Mouse (Mus musculus) stomach, embryonic 14.5 days (tissue): Measurements from ENCODE around the gene Chmp5. TPM values are rescaled to one million over a fixed set of nuclear protein-coding genes. Genes with fewer than 3 reads are reported as not detected.
"Not testable (repeated sequence)": the region's sequence is repeated elsewhere in the genome, so short reads cannot be mapped to it uniquely, and the experiment has no call there.

Source experiments
- ATAC-seq: fragments of 200-750 bp; cut with Nextera tagmentation; 2 replicates; pipeline ENCODE4 v1.8.0; 2017; ENCODE audit warnings: low read depth, moderate TSS enrichment; ENCODE audit not compliant: insufficient number of reproducible peaks, insufficient read depth, low FRiP score
- H3K27ac ChIP-seq: fragments of 300-500 bp; sonication (generic); 2 replicates; pipeline ENCODE4 v1.5.1; 2014; ENCODE audit warnings: mild to moderate bottlenecking, low read length, moderate library complexity, mixed read lengths
- H3K27me3 ChIP-seq: fragments of 300-500 bp; sonication (generic); 2 replicates; pipeline ENCODE4 v1.6.1; 2014; ENCODE audit warnings: low read length, control low read depth, mixed read lengths; ENCODE audit not compliant: control insufficient read depth, insufficient read depth
- H3K36me3 ChIP-seq: fragments of 300-500 bp; sonication (generic); 2 replicates; pipeline ENCODE4 v1.6.1; 2014; ENCODE audit warnings: mild to moderate bottlenecking, control low read depth, low read length, moderate library complexity, mixed read lengths; ENCODE audit not compliant: control insufficient read depth, insufficient read depth
- H3K4me1 ChIP-seq: fragments of 300-500 bp; sonication (generic); 2 replicates; pipeline ENCODE4 v1.6.1; 2014; ENCODE audit warnings: low read length, control low read depth, mixed read lengths; ENCODE audit not compliant: control insufficient read depth, insufficient read depth
- H3K4me2 ChIP-seq: fragments of 300-500 bp; sonication (generic); replicated peaks from 2 replicates; pipeline ENCODE4 v1.6.1; 2014; ENCODE audit warnings: low read depth, low read length, control low read depth
- H3K4me3 ChIP-seq: fragments of 300-500 bp; sonication (generic); 2 replicates; pipeline ENCODE4 v1.5.1; 2014; ENCODE audit warnings: low read depth, low read length, control low read depth
- H3K9ac ChIP-seq: fragments of 300-500 bp; sonication (generic); replicated peaks from 2 replicates; pipeline ENCODE4 v1.6.1; 2014; ENCODE audit warnings: low read depth, mild to moderate bottlenecking, control low read depth, low read length, moderate library complexity, mixed read lengths
- H3K9me3 ChIP-seq: fragments of 300-500 bp; sonication (generic); 2 replicates; pipeline ENCODE4 v1.6.1; 2016; ENCODE audit warnings: low read depth, low read length, control low read depth; ENCODE audit not compliant: control insufficient read depth
- WGBS: fragments of 180-500 bp; shearing (Covaris S2); extraction: QIAGEN DNeasy Blood & Tissue Kit; methylation state at CpG from one replicate; pipeline ENCODE4 v1.1.7; 2014; 5-methylcytosine and 5-hydroxymethylcytosine counted together
- polyA plus RNA-seq: library from polyadenylated mRNA; unstranded; fragments of >200 nt; fragmentation: Nextera tagmentation; extraction: Ambion mirVana; gene quantifications from 2 replicates; pipeline ENCODE4 v1.2.1, GENCODE M21; 2014

The Chmp5 gene
- polyA plus RNA-seq, 1 experiment from 2014 or later: 103 TPM

DNA sequence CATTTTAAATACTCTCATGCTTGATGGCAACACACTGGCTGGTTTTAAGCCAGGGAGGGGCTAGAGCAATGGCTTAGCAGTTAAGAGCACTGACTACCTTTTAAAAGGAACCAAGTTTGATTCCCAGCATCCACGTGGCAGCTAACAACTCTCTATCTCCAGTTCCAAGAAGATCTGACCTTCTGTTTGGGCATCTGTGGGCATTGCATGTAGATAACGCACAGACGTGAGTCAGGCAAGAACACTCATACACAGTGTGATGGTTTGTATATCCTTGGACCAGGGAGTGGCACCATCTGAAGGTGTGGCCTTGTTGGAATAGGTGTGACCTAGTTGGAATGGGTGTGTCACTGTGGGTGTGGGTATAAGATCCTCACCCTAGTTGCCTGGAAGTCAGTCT lies 13.8 kb upstream of the Chmp5 start:
- H3K36me3 ChIP-seq: peaks cover 50% of the 10 kb centered on the region
- not testable (repeated sequence) for H3K4me3 ChIP-seq, H3K4me2 ChIP-seq, H3K9ac ChIP-seq, H3K9me3 ChIP-seq, H3K4me1 ChIP-seq, ATAC-seq, H3K27me3 ChIP-seq, H3K27ac ChIP-seq
- WGBS: 93% methylated on average over 3 of the region's 3 CpGs

DNA sequence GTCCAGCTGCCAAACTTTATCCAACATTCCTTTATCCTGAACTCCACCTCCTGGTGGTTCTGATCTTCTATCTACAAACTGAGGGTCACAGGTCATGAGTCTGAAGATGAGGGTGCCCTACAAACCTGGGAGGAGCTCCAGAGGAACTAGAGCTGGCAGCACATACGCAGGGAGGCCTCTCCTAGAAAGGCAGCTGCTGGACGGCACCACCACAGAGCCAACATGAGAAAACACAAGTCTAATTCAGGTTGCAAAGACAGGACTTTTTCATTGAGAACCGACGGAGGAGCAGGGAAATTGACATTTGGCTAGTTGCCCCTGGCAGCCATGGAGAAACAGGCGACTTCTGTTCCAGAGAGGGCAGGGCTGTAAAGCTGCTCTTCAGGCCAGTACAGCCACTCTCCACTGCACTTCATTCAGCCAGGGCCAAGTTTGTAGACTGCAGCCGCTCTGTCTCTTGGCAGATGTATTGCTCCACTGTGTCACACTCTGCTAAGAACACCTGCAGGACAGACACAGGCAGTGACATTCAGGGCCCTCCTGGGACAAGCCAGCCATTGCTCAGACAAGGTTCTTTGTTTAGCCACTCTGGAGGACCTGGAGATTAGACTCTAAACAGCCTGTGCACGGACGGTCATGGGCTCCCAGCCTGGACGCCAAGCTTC lies 11.9 kb upstream of the Chmp5 start:
- Histone ChIP-seq H3K27ac (no peak overlapping the region), H3K4me2 (no peak overlapping the region), H3K27me3 (no peaks in the 10 kb centered on the region), H3K4me3 (no peak overlapping the region), H3K36me3 (peaks cover 67% of the 10 kb centered on the region), H3K4me1 (no peaks in the 10 kb centered on the region), H3K9ac (no peak overlapping the region), H3K9me3 (0 out of 2 replicates have a peak, but pooled peaks cover 5% of the 10 kb centered on the region)
- ATAC-seq: no peak
- WGBS: 90% methylated on average over 9 of the region's 9 CpGs

DNA sequence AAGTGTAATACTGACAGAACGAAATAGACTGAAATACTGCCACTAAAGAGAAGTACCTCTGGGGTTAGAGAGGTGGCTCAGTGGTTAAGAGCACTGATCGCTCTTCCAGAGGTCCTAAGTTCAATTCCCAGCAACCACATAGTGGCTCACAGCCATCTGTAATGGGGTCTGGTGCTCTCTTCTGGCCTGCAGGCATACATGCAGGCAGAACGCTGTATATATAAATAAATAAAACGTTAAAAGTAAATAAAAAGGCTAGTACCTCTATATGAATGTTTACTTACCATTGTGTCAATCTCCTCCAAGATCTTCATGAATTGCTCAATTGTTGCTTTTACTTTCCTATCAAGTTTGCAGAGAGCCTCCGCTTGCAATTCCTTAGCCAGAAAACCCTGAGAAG lies 9.4 kb upstream of the Chmp5 start:
- H3K9me3 ChIP-seq: 0 out of 2 replicates have a peak, but pooled peaks cover 5% of the 10 kb centered on the region
- H3K4me2 ChIP-seq: no peak overlapping the region
- H3K27me3 ChIP-seq: no peaks in the 10 kb centered on the region
- WGBS: 92% methylated on average over 5 of the region's 5 CpGs
- H3K4me1 ChIP-seq: no peaks in the 10 kb centered on the region
- ATAC-seq: no peak
- no peak overlapping the region for H3K9ac ChIP-seq
- H3K27ac ChIP-seq: no peak overlapping the region
- H3K36me3 ChIP-seq: peaks cover 70% of the 10 kb centered on the region
- H3K4me3 ChIP-seq: no peak overlapping the region

DNA sequence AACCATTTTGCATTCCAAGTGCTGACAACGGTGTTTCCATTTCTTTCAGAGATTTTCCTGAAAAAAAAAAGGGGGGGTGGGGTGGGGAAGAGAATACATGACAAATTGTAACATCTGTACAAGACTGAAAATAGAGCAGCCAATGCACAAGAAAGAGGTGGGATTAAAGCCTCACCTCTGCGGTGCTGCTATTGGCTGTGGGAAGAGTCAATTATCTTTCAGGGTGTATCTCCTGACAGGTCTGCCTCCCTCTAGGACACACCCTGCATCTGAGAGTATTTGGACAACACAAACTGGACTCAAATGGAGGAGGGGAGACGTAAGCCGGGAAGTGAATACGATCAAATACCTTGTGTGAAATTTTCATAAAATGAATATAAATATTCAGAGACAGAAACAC lies 4.6 kb upstream of the Chmp5 start:
- Histone ChIP-seq H3K27ac (no peak overlapping the region), H3K4me2 (no peak overlapping the region), H3K4me1 (peaks cover 7% of the 10 kb centered on the region), H3K9ac (no peak overlapping the region), H3K9me3 (0 out of 2 replicates have a peak, but pooled peaks cover 5% of the 10 kb centered on the region), H3K4me3 (no peak overlapping the region), H3K27me3 (no peaks in the 10 kb centered on the region), H3K36me3 (peaks cover 46% of the 10 kb centered on the region)
- ATAC-seq: no peak
- WGBS: 97% methylated on average over 5 of the region's 5 CpGs

DNA sequence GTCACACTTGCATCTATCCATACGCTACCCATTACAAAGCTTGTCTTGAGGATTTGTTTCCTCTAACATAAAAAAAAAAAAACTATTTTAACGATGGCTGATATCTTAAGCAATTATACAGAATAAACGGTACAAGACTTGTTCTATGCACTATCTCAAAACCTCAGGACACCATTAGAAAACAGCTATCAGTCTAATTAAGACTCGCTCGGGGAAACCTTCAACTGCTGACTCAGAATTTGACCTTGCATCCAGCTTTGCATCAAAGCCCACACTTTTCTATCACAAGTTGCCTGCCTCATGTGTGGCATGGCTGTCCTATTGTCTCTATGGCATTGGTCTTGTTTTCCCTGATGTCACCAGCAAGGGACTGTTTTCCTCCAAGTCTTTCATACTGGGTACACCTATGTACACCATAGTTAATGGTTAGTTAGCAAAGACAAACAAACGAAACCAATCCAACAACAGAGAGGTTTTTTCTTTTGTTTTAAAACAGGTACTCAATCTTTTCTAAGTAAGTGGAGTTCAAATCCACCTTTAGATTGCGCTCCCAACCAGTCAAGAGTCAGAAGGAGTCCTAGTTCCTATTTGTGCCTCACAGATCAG lies 1.6 kb upstream of the Chmp5 start:
- H3K4me1 ChIP-seq: peaks cover 14% of the 10 kb centered on the region
- WGBS: 75% methylated on average over 7 of the region's 7 CpGs
- peaks cover 32% of the 10 kb centered on the region for H3K36me3 ChIP-seq
- H3K9ac ChIP-seq: peak overlapping the region; percentile 80; the same call in 1 of the 2 replicates
- no peaks in the 10 kb centered on the region for H3K27me3 ChIP-seq
- H3K4me3 ChIP-seq: peak overlapping the region; percentile 92
- no peak for ATAC-seq
- peak overlapping the region; percentile 84 for H3K4me2 ChIP-seq
- H3K9me3 ChIP-seq: no peaks in the 10 kb centered on the region
- H3K27ac ChIP-seq: no peak overlapping the region

DNA sequence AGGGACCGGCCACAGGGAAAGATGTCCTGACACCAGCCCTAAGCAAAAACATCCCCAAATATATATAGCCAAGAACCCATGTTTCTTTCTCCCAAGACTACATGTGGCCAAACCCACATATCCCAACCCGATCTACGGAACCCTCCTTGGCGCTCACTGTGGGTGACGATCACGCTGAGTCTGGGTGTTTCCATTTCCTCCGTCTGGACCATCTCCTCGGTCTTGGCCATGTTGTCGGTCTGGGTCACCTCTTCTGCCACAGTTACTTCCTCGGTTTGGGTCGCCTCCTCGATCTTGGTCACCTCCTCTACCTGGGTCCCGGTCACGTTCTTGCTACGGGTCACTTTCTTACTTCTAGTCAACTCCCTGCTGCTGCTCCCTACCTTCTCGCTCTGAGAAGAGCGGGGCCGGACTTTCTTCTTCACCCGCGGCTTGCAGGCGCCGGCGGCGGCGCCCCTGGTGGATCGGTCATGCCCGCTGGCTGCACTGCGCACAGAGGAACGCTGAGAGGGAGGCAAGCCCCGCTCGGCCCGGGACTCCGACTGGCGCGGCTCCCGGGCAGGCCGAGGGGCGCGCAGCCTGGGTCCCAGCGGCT lies 545 bp upstream of the Chmp5 start:
- Histone ChIP-seq H3K27ac (peak overlapping the region; percentile 85), H3K4me2 (peak overlapping the region; percentile 84), H3K9ac (peak overlapping the region; percentile 80), H3K4me3 (peak overlapping the region; percentile 92), H3K4me1 (peaks cover 14% of the 10 kb centered on the region), H3K36me3 (peaks cover 29% of the 10 kb centered on the region), H3K9me3 (no peaks in the 10 kb centered on the region), H3K27me3 (no peaks in the 10 kb centered on the region)
- WGBS: under 1% methylated on average over 40 of the region's 40 CpGs
- ATAC-seq: peak; percentile 3; the same call in 1 of the 2 replicates

DNA sequence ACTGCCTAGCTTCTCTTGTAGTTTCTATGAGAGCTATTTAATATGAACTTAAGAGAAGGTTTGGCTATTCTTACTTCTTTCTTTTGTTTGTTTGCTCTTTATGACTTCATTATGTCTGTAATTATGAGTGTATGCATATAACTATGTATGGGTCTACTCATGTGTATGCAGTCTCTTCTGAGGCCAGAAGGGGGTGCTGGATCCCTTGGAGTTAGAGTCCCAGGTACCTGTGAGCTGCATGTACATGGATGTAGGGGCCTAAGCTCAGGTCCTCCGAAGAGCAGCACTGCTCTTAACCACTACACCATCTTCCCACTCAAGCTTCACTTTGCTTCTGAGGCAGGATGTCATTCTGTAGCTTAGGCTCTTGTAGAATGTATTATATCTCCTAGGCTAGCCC lies 5.3 kb downstream of the Chmp5 start:
- no peak overlapping the region for H3K9ac ChIP-seq
- no peak overlapping the region for H3K4me3 ChIP-seq
- peaks cover 7% of the 10 kb centered on the region; the same call in 1 of the 2 replicates for H3K4me1 ChIP-seq
- no peak overlapping the region for H3K4me2 ChIP-seq
- WGBS: 100% methylated on average over 1 of the region's 1 CpGs
- no peak overlapping the region for H3K27ac ChIP-seq
- H3K36me3 ChIP-seq: peaks cover 64% of the 10 kb centered on the region
- no peaks in the 10 kb centered on the region for H3K9me3 ChIP-seq
- H3K27me3 ChIP-seq: no peaks in the 10 kb centered on the region
- ATAC-seq: no peak

DNA sequence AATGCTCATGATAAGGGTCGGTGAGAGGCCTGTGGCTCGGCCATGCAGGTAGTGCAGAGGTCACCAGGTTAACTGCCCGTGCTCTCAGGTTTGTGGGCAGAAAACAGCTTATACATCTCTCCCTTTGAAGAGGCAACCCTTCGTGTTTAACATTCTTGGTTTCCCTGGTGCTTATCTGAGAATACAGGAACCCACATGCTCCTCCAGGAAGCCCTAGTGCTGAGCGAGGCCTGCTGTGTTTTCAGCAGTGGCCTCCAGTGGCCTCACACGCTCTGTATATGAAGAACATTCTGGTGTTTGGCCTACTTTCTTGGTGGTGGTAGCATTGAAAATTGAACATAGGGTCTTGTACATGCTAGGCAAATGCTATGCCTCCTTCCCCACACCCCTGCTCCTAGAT lies 7.7 kb downstream of the Chmp5 start:
- ATAC-seq: no peak
- Histone ChIP-seq H3K36me3 (peaks cover 80% of the 10 kb centered on the region), H3K9me3 (no peaks in the 10 kb centered on the region), H3K4me3 (no peak overlapping the region), H3K4me2 (no peak overlapping the region), H3K4me1 (no peaks in the 10 kb centered on the region), H3K27me3 (no peaks in the 10 kb centered on the region), H3K27ac (no peak overlapping the region), H3K9ac (no peak overlapping the region)
- 82% methylated on average over 6 of the region's 6 CpGs for WGBS
